Mouse (Mus musculus): ENCODE results near the gene Thoc5. TPM values are rescaled to one million over a fixed set of nuclear protein-coding genes. Genes with fewer than 3 reads are reported as not detected.

Gene Thoc5
- polyA plus RNA-seq, 1 experiment from 2014 or later = 45.2 TPM

DNA sequence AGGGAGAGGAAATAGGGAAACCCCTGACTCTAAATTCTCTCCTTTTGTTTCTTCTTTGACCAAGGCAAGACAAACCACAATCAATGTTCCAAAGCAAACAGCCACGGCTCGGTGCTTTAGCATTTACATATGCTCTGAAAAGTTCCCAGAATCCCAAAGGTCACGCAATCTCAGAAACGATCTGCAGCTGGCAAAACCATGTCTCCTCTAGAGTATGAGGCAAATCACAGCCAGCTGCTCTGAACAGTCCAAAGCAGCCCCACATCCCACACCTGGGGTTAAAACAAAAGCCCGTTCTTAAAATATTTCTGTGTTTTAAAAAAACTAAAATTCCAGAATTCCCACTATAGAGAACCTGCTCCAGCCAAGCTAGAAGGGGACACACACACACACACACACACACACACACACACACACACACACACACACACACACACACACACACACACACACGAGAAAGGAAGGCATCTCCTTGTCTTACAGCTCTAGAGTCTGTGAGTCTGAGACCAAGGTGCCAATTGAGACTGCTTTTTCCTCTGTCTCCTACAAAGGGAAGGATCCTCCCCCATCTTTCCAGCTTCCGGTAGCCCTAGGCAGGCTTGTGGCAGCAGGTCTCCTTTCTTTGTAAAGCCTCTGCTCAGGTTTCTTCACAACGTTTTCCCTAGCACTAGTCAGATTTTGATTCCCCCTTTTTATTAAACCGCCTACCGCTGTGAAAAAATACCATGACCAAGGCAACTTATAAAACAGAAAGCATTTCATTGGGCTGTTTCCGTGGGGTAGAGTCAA lies 33.1 kb upstream of the Thoc5 start:
- no peak overlapping the region for H3K4me3 ChIP-seq (ENCODE audit: low read length)
- H3K27me3 ChIP-seq (replicated peaks; ENCODE audit: control insufficient read depth, insufficient read depth, low read length) = no peaks in the 10 kb centered on the region
- no peak overlapping the region for H3K27ac ChIP-seq (ENCODE audit: low read depth, low read length)
- ATAC-seq = no peak
- H3K4me1 ChIP-seq (ENCODE audit: control insufficient read depth, insufficient read depth, low read depth, low read length) = no peaks in the 10 kb centered on the region
- no peaks in the 10 kb centered on the region for H3K9me3 ChIP-seq (ENCODE audit: control insufficient read depth, low read length)
- H3K36me3 ChIP-seq (ENCODE audit: control insufficient read depth, insufficient read depth, low read length) = no peaks in the 10 kb centered on the region
- WGBS = 50% methylated on average over 11 of the region's 11 CpGs
- no peak overlapping the region for H3K4me2 ChIP-seq (ENCODE audit: low read length)
- H3K9ac ChIP-seq (ENCODE audit: low read depth, low read length) = no peak overlapping the region

DNA sequence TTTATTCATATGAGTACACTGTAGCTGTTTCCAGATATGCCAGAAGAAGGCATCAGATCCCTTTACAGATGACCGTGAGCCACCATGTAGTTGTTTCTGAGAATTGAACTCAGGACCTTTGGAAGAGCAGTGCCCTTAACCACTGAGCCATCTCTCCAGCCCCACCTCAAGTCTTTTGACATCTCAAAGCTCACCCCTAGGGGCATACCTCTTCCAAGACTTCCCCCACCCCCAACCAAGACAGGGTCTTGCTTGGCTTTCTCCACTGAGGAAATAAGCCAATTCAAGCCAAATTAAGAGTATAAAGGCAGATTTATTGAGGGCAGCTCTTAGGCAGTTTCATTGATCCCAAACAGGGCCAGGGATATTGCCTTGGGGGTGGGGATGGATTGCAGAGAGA lies 32.4 kb upstream of the Thoc5 start:
- Histone ChIP-seq H3K27me3 (replicated peaks; ENCODE audit: control insufficient read depth, insufficient read depth, low read length) (no peaks in the 10 kb centered on the region), H3K4me1 (ENCODE audit: control insufficient read depth, insufficient read depth, low read depth, low read length) (no peaks in the 10 kb centered on the region), H3K27ac (ENCODE audit: low read depth, low read length) (no peak overlapping the region), H3K4me3 (ENCODE audit: low read length) (no peak overlapping the region), H3K9me3 (ENCODE audit: control insufficient read depth, low read length) (no peaks in the 10 kb centered on the region), H3K9ac (ENCODE audit: low read depth, low read length) (no peak overlapping the region), H3K4me2 (ENCODE audit: low read length) (no peak overlapping the region), H3K36me3 (ENCODE audit: control insufficient read depth, insufficient read depth, low read length) (no peaks in the 10 kb centered on the region)
- ATAC-seq = no peak
- WGBS = 96% methylated on average over 1 of the region's 1 CpGs

DNA sequence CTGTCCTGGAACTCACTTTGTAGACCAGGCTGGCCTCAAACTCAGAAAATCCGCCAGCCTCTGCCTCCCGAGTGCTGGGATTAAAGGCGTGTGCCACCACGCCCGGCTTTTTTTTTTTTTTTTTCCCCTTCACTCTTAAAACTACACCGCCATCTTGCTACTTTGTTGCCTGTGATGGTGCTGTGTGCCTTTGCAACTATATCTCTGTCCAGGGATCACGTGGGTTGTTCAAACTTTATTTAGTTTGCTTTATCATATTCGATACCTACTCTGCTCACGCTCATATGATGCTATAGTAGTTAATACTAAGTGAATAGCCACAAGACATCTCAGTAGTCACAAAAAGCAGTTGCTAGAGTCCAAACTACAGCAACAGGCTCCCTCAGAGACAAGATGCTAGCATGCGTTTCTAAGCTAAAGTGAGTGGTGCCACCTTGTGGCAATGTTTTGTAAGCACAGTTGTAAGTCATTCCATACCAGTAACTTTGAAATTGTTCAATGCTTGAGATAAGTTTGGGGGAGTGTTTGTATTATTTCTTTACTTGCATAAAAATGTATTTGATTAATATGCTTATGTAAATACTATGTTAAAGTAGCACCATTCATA lies 29.4 kb upstream of the Thoc5 start:
- no peaks in the 10 kb centered on the region for H3K4me1 ChIP-seq (ENCODE audit: control insufficient read depth, insufficient read depth, low read depth, low read length)
- ATAC-seq = peak; percentile 42; the same call in 1 of the 2 replicates
- 36% methylated on average over 10 of the region's 10 CpGs for WGBS
- H3K36me3 ChIP-seq (ENCODE audit: control insufficient read depth, insufficient read depth, low read length) = no peaks in the 10 kb centered on the region
- no peak overlapping the region for H3K9ac ChIP-seq (ENCODE audit: low read depth, low read length)
- no peak overlapping the region for H3K4me2 ChIP-seq (ENCODE audit: low read length)
- no peak overlapping the region for H3K27ac ChIP-seq (ENCODE audit: low read depth, low read length)
- no peaks in the 10 kb centered on the region for H3K27me3 ChIP-seq (replicated peaks; ENCODE audit: control insufficient read depth, insufficient read depth, low read length)
- no peak overlapping the region for H3K4me3 ChIP-seq (ENCODE audit: low read length)
- H3K9me3 ChIP-seq (ENCODE audit: control insufficient read depth, low read length) = no peaks in the 10 kb centered on the region

DNA sequence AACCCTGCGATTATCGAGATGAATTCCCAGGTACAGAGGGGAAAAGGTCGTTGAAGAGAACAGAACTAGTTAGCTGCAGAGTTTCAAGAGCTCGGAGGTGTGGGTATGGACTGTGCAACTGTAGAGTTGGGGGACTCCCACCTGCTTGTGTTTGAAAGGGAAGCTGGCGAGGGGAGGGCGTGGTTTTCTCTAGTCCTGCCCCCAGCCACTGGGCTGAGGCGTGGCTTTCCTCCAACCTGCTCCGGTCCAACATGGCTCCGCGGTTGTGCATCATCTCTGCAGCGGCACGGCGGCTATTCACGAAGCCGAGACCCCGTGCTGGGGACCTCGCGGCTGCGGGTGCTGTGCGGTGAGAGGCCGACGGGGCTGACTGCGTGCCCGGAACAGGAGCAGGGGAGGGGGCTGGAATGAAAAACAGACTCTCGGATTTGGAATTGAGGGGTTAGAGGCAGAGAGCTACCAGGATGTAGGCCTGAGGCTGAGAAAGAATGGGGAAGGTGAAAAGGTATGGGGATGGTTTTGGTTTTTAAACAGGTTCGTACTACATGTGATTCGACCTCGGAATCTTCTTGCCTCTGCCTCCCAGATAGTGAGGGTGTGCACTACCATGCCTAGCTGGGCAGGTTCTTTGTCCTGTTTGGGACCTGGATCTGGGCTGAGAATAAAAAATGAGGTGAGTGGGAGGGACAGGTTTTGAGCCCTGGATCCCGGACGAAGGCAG lies 21.2 kb upstream of the Thoc5 start, which contains the start of gene Nipsnap1:
Nipsnap1 (plus strand) TSS at position 197 of the 721 bp plus-strand sequence.
- H3K27ac ChIP-seq (ENCODE audit: low read depth, low read length) = peak within 1 kb of the TSS; percentile 84
- under 1% methylated on average over 30 of the region's 30 CpGs for WGBS
- H3K36me3 ChIP-seq (ENCODE audit: control insufficient read depth, insufficient read depth, low read length) = no peaks in the 10 kb centered on the region
- peak within 1 kb of the TSS; percentile 86 for H3K4me3 ChIP-seq (ENCODE audit: low read length)
- peak within 1 kb of the TSS; percentile 80 for H3K4me2 ChIP-seq (ENCODE audit: low read length)
- H3K4me1 ChIP-seq (ENCODE audit: control insufficient read depth, insufficient read depth, low read depth, low read length) = peaks cover 10% of the 10 kb centered on the region
- ATAC-seq = peak; percentile 97
- no peaks in the 10 kb centered on the region for H3K9me3 ChIP-seq (ENCODE audit: control insufficient read depth, low read length)
- peak within 1 kb of the TSS; percentile 96 for H3K9ac ChIP-seq (ENCODE audit: low read depth, low read length)
- H3K27me3 ChIP-seq (replicated peaks; ENCODE audit: control insufficient read depth, insufficient read depth, low read length) = no peaks in the 10 kb centered on the region

DNA sequence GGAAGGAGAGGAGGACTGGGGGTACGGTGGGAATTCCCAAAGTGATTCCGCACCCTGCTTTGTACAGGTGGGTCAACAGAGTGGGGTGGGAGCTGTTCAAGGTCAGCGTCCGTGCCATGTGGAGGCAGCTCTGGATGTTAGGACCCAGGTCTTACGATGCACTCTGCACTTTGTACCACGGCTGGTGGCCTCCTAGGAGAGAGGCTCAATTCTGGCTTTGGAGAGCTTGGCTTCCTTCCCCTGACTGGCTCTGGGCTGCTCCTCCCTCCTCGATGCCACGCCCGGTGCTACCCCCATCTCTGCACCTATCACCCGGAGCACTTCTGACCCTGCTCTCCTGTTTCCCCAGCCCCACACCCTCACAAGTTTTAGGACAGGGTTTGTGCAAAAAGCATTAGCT lies 20.6 kb upstream of the Thoc5 start:
- Histone ChIP-seq H3K9me3 (ENCODE audit: control insufficient read depth, low read length) (no peaks in the 10 kb centered on the region), H3K9ac (ENCODE audit: low read depth, low read length) (peak overlapping the region; percentile 96), H3K4me1 (ENCODE audit: control insufficient read depth, insufficient read depth, low read depth, low read length) (peaks cover 10% of the 10 kb centered on the region), H3K36me3 (ENCODE audit: control insufficient read depth, insufficient read depth, low read length) (no peaks in the 10 kb centered on the region), H3K27me3 (replicated peaks; ENCODE audit: control insufficient read depth, insufficient read depth, low read length) (no peaks in the 10 kb centered on the region), H3K4me3 (ENCODE audit: low read length) (peak overlapping the region; percentile 86), H3K4me2 (ENCODE audit: low read length) (peak overlapping the region; percentile 80), H3K27ac (ENCODE audit: low read depth, low read length) (peak overlapping the region; percentile 84; the same call in 1 of the 2 replicates)
- peak; percentile 46 for ATAC-seq
- WGBS = 5% methylated on average over 10 of the region's 10 CpGs

DNA sequence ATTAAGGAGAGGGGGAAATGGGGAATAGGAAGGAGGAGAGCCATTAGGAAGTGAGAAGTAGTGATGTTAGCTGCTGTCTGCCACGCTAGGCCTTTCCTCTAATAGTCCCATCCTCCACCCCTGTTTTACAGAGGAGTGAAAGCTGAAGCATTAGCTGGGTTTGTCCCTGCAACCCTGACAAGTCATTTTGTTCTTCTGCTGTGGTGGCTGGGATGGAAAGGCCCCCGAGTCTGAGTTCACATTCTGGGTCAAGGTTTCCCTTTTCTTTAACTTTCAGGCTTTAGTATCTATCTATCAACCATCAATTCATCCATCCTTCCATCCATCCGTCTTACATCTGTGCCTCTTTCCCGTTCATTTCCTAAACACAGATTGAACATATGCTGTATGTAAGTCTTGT lies 14.0 kb upstream of the Thoc5 start:
- no peak for ATAC-seq
- Histone ChIP-seq H3K4me3 (ENCODE audit: low read length) (no peak overlapping the region), H3K27ac (ENCODE audit: low read depth, low read length) (no peak overlapping the region), H3K9me3 (ENCODE audit: control insufficient read depth, low read length) (no peaks in the 10 kb centered on the region), H3K27me3 (replicated peaks; ENCODE audit: control insufficient read depth, insufficient read depth, low read length) (no peaks in the 10 kb centered on the region), H3K36me3 (ENCODE audit: control insufficient read depth, insufficient read depth, low read length) (peaks cover 11% of the 10 kb centered on the region), H3K4me2 (ENCODE audit: low read length) (no peak overlapping the region), H3K4me1 (ENCODE audit: control insufficient read depth, insufficient read depth, low read depth, low read length) (no peaks in the 10 kb centered on the region), H3K9ac (ENCODE audit: low read depth, low read length) (no peak overlapping the region)
- WGBS = 77% methylated on average over 4 of the region's 4 CpGs

DNA sequence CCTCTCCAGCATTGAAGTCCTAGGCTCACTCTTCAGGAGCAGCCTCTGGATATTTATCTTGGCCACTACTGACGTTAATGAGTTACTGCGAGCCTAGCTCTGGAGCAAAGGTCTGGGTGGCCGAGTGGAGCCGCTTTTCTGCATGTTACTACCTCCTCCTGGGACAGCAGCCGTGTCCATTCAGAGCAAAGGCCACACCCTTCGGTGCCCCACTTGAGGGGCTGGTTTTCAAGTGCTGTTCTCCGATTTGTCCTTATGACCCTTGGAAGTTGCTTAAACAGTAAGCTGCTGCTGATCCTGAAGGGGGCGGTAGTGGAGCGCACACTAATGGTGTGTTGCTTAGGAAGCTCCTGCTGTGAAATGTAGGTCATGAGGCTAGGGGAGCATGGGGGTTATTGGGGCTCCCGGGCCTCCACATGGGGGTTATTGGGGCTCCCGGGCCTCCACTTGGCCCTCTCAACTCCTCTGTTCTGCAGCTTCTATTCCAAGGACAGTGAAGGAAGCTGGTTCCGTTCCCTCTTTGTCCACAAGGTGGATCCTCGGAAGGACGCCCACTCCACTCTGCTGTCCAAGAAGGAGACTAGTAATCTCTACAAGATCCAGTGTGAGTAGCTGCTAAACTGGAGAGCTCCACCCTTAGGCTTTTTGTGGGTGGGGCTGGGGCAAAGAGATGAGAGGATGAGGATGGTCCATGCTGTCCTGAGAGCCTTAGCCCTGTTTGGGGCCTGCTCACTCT lies 12.1 kb upstream of the Thoc5 start:
- Histone ChIP-seq H3K9ac (ENCODE audit: low read depth, low read length) (no peak overlapping the region), H3K36me3 (ENCODE audit: control insufficient read depth, insufficient read depth, low read length) (peaks cover 11% of the 10 kb centered on the region), H3K9me3 (ENCODE audit: control insufficient read depth, low read length) (no peaks in the 10 kb centered on the region), H3K4me2 (ENCODE audit: low read length) (no peak overlapping the region), H3K4me1 (ENCODE audit: control insufficient read depth, insufficient read depth, low read depth, low read length) (no peaks in the 10 kb centered on the region), H3K4me3 (ENCODE audit: low read length) (no peak overlapping the region), H3K27ac (ENCODE audit: low read depth, low read length) (no peak overlapping the region), H3K27me3 (replicated peaks; ENCODE audit: control insufficient read depth, insufficient read depth, low read length) (no peaks in the 10 kb centered on the region)
- 46% methylated on average over 14 of the region's 14 CpGs for WGBS
- ATAC-seq = peak; percentile 10; the same call in 1 of the 2 replicates

DNA sequence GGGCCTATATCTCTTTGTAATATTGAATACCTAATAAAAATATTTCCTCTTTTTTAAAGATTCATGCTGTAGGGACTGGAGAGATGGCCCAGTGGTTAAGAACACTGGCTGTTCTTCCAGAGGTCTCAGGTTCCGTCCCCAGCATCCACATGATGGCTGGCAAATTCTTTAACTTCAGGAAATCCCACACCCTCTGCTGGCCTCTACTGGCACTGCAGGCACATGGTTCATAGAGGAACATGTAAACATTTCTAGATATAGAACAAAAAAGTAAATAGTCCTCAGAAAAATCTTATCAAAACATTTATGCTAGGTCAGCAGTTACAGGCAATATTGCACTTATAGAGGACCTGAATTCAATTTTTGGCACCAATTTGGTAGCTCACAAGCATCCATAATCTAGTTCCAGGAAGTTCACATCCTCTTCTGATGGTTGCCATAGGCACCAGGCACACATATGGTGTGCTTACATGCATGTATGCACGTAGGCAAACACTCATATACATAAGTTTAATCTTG lies 9.7 kb upstream of the Thoc5 start:
- H3K27me3 ChIP-seq (replicated peaks; ENCODE audit: control insufficient read depth, insufficient read depth, low read length) = no peaks in the 10 kb centered on the region
- no peaks in the 10 kb centered on the region for H3K4me1 ChIP-seq (ENCODE audit: control insufficient read depth, insufficient read depth, low read depth, low read length)
- H3K9ac ChIP-seq (ENCODE audit: low read depth, low read length) = no peak overlapping the region
- ATAC-seq = no peak
- no peak overlapping the region for H3K4me3 ChIP-seq (ENCODE audit: low read length)
- no peak overlapping the region for H3K27ac ChIP-seq (ENCODE audit: low read depth, low read length)
- H3K4me2 ChIP-seq (ENCODE audit: low read length) = no peak overlapping the region
- 55% methylated on average over 2 of the region's 2 CpGs for WGBS
- peaks cover 25% of the 10 kb centered on the region for H3K36me3 ChIP-seq (ENCODE audit: control insufficient read depth, insufficient read depth, low read length)
- H3K9me3 ChIP-seq (ENCODE audit: control insufficient read depth, low read length) = no peaks in the 10 kb centered on the region
